Mouse (Mus musculus): Measurements from ENCODE around the gene Gm49383. TPM values are rescaled to one million over a fixed set of nuclear protein-coding genes. Genes with fewer than 3 reads are reported as not detected.

The Gm49383 gene
- polyA plus RNA-seq (2016; fragmentation: Nextera tagmentation; extraction: Ambion mirVana), result 21.4 and 24.7 TPM in 2 replicates

DNA sequence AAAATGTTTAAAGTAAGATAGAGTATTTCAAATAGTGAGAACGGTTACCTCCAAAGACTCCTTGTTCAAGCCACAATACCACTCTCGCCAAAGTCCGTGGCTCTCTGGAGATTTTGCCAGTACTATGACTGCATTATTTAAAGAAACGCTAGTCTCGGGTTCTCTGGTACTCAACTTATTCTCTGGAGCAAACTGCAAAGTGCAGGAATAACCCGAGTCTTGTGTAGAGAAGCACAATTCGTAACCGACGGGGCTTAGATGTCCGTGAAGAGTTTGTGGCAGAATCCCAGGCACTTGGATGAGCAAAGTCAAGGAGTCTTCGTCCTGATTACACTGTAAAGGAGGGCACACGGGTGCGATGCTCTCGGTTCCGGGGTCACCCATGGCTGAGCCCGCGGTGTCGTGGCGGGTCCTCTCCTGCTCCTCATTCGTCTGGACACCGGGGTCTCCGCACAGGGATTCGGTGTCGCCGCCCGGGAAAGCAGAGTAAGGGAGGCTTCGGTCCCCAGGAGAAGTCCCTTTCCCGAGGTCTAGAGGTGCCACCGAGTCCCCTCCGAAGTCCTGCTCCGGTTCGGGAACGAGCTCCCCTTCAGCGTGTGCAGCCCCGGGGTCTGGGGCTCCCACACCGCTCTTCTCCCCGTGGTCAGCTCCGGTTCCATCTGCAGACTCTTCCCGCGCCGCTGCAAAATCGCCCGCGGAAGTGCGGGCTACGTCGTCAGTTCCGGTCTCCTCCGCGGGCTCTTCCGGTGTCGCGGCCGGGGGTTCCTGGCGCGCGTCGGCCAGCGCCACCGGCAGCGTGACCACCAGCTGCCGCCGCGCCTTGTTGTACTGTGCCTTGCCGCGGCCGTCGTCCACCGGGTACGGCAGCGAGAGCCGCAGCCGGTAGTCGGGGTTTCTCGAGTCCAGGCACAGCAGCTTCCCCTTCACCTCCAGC is at the start of gene Gm49383:
Gm49383 (minus strand) TSS at position 661 of the 934 bp plus-strand sequence.
- Histone ChIP-seq H3K27me3 (no peaks in the 10 kb centered on the region), H3K9ac (peak within 1 kb of the TSS; percentile 87), H3K4me1 (peaks cover 23% of the 10 kb centered on the region), H3K9me3 (replicated peaks) (no peaks in the 10 kb centered on the region), H3K27ac (peak within 1 kb of the TSS; percentile 93), H3K36me3 (peaks cover 18% of the 10 kb centered on the region), H3K4me3 (peak within 1 kb of the TSS; percentile 83), H3K4me2 (replicated peaks) (peak within 1 kb of the TSS; percentile 95)
- peak; percentile 83 for ATAC-seq (ENCODE audit: low FRiP score)
- under 1% methylated on average over 73 of the region's 75 CpGs for WGBS

DNA sequence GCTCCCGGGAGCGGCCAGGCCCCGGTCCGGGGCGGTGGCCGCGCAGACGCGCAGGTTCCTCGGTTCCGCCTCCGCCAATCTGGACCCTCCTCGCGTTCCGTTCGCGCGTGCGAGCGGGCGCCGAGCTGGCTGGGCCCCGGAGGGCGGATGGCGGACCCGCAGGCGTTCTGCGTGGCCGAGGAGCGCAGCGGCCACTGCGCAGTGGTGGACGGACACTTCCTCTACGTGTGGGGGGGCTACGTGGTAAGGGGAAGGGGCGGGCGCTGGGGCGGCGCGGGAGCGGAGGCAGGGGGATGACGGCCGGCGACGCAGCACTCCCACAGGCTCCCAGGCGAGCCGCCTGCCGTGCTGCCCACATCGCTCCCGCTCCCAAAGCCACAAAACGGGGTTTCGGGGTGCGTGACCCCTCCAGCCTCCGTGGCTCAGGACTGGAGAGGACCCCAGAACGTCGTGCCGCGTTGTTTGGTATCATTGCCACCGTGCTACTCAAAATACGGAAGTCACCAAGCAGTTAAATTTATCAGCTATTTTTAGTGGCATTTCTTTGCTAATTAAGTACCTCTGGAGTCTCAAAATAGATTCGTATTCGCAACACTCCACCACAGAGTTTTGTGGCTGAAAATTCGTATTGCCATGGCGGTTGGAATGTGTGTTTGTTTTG is 45.0 kb upstream of the Gm49383 start:
- H3K9me3 ChIP-seq (replicated peaks), result no peaks in the 10 kb centered on the region
- H3K27me3 ChIP-seq, result no peaks in the 10 kb centered on the region
- H3K27ac ChIP-seq, result peak overlapping the region; percentile 84
- peak overlapping the region; percentile 63 for H3K4me2 ChIP-seq (replicated peaks)
- under 1% methylated on average over 64 of the region's 64 CpGs for WGBS
- no peaks in the 10 kb centered on the region for H3K36me3 ChIP-seq
- peak overlapping the region; percentile 90 for H3K9ac ChIP-seq
- H3K4me3 ChIP-seq, result peak overlapping the region; percentile 71
- ATAC-seq (ENCODE audit: low FRiP score), result peak; percentile 94
- H3K4me1 ChIP-seq, result 0 out of 2 replicates have a peak, but pooled peaks cover 7% of the 10 kb centered on the region

DNA sequence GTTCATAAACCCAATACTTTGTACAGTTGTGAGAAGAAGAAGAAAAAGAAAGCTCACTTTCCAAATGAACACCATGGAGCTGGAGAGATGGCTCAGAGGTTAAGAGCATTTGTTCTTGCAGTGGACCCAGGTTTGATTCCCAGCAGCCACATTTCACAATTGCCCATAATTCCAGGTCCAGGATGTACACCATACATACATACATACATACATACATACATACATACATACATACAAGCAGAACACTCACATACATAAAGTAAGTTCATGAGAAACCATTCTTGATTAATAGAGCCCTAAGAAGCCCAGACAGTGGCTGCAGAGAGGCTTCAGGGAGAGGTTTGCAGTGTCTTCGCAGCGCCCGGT is 44.5 kb upstream of the Gm49383 start:
- H3K4me3 ChIP-seq, result peak overlapping the region; percentile 71
- ATAC-seq (ENCODE audit: low FRiP score), result no peak
- no peaks in the 10 kb centered on the region for H3K27me3 ChIP-seq
- peak overlapping the region; percentile 63 for H3K4me2 ChIP-seq (replicated peaks)
- H3K36me3 ChIP-seq, result no peaks in the 10 kb centered on the region
- H3K9ac ChIP-seq, result peak overlapping the region; percentile 90
- no peaks in the 10 kb centered on the region for H3K9me3 ChIP-seq (replicated peaks)
- H3K27ac ChIP-seq, result peak overlapping the region; percentile 84
- WGBS, result 0% methylated on average over 3 of the region's 3 CpGs
- H3K4me1 ChIP-seq, result 0 out of 2 replicates have a peak, but pooled peaks cover 7% of the 10 kb centered on the region

DNA sequence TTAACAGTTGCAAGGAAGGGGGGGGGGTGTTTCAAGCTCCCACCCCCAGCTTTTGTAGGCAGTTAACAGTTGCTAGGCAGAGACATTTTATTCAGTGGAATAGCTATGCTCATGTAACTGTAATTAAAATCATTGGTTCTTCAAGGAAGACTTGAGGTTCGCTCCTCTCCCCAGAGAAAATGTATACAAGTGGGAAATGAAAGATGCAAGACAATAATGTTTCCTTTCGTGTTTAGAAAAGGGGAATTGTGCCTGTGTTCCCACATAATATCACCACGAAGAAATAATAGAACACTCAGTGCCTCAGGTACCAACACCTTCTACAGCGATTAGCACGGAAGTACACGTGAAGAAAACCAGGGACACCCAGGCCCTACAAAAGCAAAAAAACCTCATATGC is 44.0 kb upstream of the Gm49383 start, which contains the start of gene Klhdc1:
Klhdc1 (plus strand) TSS at position 301 of the 400 bp plus-strand sequence.
- no peaks in the 10 kb centered on the region for H3K9me3 ChIP-seq (replicated peaks)
- H3K4me2 ChIP-seq (replicated peaks), result peak within 1 kb of the TSS; percentile 63
- H3K27me3 ChIP-seq, result no peaks in the 10 kb centered on the region
- H3K4me1 ChIP-seq, result 0 out of 2 replicates have a peak, but pooled peaks cover 7% of the 10 kb centered on the region
- no peaks in the 10 kb centered on the region for H3K36me3 ChIP-seq
- 72% methylated on average over 6 of the region's 6 CpGs for WGBS
- H3K9ac ChIP-seq, result peak within 1 kb of the TSS; percentile 90
- H3K27ac ChIP-seq, result peak within 1 kb of the TSS; percentile 84
- H3K4me3 ChIP-seq, result peak within 1 kb of the TSS; percentile 71
- ATAC-seq (ENCODE audit: low FRiP score), result no peak

DNA sequence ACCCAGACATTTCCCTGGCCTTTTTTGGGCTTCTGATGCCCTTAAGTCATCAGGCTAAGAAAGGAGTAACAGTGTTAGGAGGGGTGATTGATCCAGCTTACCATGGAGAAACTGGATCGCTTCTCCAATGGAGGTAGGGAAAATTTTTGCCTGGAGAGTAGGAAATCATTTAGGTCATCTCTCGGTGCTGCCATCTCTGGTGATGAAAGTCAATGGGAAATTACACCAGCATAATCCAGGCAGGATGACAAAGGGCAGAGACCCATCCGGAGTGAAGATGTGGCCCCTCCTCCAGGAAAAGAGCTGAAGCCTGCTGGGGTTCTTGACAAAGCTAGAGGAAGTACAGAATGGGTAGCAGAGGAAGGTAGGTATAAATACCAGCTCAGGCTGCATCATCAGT is 41.4 kb upstream of the Gm49383 start:
- Histone ChIP-seq H3K9me3 (replicated peaks) (no peaks in the 10 kb centered on the region), H3K27me3 (no peaks in the 10 kb centered on the region), H3K4me2 (replicated peaks) (no peak overlapping the region), H3K9ac (no peak overlapping the region), H3K4me3 (no peak overlapping the region), H3K27ac (no peak overlapping the region), H3K36me3 (no peaks in the 10 kb centered on the region), H3K4me1 (0 out of 2 replicates have a peak, but pooled peaks cover 7% of the 10 kb centered on the region)
- 47% methylated on average over 3 of the region's 3 CpGs for WGBS
- ATAC-seq (ENCODE audit: low FRiP score), result no peak

DNA sequence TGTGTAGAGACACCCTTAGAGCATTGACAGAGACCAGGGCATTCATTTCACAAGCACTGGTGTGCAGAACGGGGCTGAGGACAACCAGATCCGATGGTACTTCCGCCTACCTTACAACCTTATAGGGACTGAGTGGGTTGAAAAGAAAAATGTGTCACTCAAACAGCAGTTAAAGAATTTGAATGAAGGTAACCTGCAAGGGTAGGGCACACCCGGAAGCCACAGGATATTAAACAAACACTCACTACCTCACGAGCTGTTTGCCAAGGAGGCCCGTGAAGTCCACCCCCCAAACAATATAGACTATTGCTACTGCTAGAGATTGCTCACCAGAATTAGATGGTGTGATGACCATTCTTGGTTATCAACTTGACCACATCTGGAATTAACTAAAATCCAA is 38.9 kb upstream of the Gm49383 start:
- no peaks in the 10 kb centered on the region for H3K36me3 ChIP-seq
- H3K4me2 ChIP-seq (replicated peaks), result no peak overlapping the region
- H3K4me1 ChIP-seq, result 0 out of 2 replicates have a peak, but pooled peaks cover 2% of the 10 kb centered on the region
- ATAC-seq (ENCODE audit: low FRiP score), result no peak
- H3K9me3 ChIP-seq (replicated peaks), result no peaks in the 10 kb centered on the region
- no peaks in the 10 kb centered on the region for H3K27me3 ChIP-seq
- H3K27ac ChIP-seq, result no peak overlapping the region
- 95% methylated on average over 6 of the region's 6 CpGs for WGBS
- no peak overlapping the region for H3K9ac ChIP-seq
- H3K4me3 ChIP-seq, result no peak overlapping the region

DNA sequence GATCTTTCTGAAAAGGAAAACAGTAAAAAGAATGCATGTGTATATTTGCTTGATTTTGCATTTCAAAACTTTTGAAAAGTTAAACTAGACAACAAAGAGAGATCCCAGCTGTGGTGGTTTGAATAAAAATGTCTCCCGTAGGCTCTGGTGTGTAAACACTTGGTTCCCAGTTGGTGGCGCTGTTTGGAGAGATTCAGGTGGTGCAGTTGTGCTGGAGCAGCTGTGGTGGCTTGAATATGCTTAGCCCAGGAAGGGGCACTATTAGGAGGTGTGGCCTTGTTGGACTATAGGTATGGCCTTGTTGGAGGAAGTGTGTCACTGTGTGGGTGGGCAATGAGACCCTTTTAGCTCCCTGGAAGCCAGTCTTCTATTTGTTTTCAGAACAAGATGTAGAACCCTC is 32.3 kb upstream of the Gm49383 start:
- Histone ChIP-seq H3K9ac (no peak overlapping the region), H3K36me3 (no peaks in the 10 kb centered on the region), H3K4me1 (no peaks in the 10 kb centered on the region; the same call in 1 of the 2 replicates), H3K27ac (no peak overlapping the region), H3K4me2 (replicated peaks) (no peak overlapping the region), H3K9me3 (replicated peaks) (no peaks in the 10 kb centered on the region), H3K27me3 (no peaks in the 10 kb centered on the region), H3K4me3 (no peak overlapping the region)
- 68% methylated on average over 2 of the region's 2 CpGs for WGBS
- ATAC-seq (ENCODE audit: low FRiP score), result no peak

DNA sequence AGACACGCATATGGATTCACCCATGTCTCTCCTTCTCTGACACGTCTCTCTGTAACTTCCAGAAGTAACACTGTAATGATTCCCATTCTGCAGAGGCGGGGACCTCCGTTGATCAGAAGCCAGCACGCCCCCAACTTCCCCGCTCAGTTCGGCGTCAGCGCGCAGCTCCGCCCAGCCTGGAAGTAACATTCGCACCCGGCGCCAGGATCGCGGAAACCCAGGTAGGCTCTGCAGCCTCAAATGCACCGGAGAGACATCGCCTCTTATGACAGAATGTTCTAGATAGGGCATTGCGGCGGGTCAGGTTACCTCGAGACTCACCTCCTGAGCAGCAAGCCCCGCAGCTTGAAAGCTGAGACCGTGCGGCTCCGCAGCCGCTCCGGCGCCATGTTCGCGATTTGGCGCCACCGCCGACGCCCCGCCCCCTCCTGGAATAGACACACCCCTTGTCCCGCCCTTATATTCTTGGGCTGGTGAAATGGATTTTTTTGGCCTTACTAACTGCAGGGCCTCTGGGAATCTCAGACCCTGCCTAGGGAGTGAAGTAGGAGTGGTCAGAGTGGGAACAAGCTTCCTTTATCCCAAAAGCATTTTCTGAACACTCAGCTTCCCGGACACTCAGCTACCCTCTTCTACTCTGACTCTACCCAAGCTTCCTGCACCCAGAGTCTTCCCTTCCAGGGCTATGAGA is 31.0 kb upstream of the Gm49383 start, which contains the start of gene Pole2:
Pole2 (minus strand) TSS at position 420 of the 691 bp plus-strand sequence.
- Histone ChIP-seq H3K27me3 (no peaks in the 10 kb centered on the region), H3K4me3 (peak within 1 kb of the TSS; percentile 69), H3K9ac (peak within 1 kb of the TSS; percentile 56), H3K4me1 (no peaks in the 10 kb centered on the region; the same call in 1 of the 2 replicates), H3K36me3 (no peaks in the 10 kb centered on the region), H3K9me3 (replicated peaks) (no peaks in the 10 kb centered on the region), H3K4me2 (replicated peaks) (peak within 1 kb of the TSS; percentile 59), H3K27ac (peak within 1 kb of the TSS; percentile 78)
- ATAC-seq (ENCODE audit: low FRiP score), result peak; percentile 94
- 1% methylated on average over 37 of the region's 37 CpGs for WGBS

DNA sequence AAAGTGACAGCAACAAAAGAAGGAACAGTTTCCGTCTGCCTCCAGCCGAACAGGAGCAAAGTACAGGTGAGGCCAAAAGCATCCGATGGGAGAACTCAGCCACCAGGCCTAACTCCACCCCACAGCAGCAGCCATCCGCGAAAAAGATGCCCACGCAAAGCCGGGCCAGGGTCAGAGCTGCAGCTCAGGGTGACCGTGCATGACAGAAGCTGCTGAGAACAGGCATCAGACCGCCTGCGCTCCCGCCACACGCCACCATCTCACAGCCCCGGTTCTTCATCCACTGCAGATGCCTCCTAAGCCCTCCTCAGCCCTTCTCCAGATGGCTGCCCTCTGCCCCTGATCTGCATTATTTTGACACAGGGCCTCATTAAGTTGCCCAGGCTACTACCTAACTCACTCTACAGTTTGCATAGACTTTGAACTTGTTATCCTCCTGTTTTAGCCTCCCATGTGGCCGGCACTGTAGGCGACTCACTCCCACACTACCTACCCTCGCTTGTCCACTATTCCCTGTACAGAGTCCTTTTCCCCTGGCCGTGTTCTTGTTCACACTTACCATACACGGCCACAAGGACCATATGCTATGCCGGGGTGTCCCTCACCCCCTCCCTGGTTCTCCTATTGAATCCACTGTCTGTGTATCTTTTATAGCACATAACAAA is 23.8 kb upstream of the Gm49383 start:
- Histone ChIP-seq H3K9ac (no peak overlapping the region), H3K36me3 (peaks cover 10% of the 10 kb centered on the region), H3K4me3 (no peak overlapping the region), H3K4me1 (no peaks in the 10 kb centered on the region), H3K27me3 (no peaks in the 10 kb centered on the region), H3K4me2 (replicated peaks) (no peak overlapping the region), H3K9me3 (replicated peaks) (no peaks in the 10 kb centered on the region), H3K27ac (no peak overlapping the region)
- WGBS, result 91% methylated on average over 19 of the region's 19 CpGs
- ATAC-seq (ENCODE audit: low FRiP score), result no peak

DNA sequence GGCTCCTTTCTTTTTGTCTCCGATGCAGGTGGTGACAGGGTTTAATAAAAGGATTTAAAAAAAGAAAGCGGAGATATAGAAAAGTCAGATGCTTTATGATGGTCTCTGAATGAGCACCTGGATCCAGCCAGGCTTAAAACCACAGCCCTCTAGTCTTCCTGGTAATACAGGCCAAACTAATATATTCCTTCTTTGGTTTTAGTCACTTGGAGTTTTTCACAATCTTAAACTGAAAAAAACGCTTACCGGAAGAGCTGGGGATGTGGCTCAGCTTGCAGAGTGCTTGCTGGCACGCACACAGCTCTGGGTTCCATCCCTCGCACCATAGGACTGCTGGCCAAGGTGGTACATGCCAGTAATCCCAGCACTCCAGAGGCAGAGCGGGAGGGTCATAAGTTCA is 19.7 kb upstream of the Gm49383 start:
- no peak overlapping the region for H3K9ac ChIP-seq
- H3K36me3 ChIP-seq, result peaks cover 24% of the 10 kb centered on the region
- 97% methylated on average over 7 of the region's 7 CpGs for WGBS
- no peaks in the 10 kb centered on the region for H3K9me3 ChIP-seq (replicated peaks)
- H3K4me1 ChIP-seq, result no peaks in the 10 kb centered on the region
- no peak overlapping the region for H3K4me2 ChIP-seq (replicated peaks)
- H3K27me3 ChIP-seq, result no peaks in the 10 kb centered on the region
- H3K4me3 ChIP-seq, result no peak overlapping the region
- no peak for ATAC-seq (ENCODE audit: low FRiP score)
- no peak overlapping the region for H3K27ac ChIP-seq

DNA sequence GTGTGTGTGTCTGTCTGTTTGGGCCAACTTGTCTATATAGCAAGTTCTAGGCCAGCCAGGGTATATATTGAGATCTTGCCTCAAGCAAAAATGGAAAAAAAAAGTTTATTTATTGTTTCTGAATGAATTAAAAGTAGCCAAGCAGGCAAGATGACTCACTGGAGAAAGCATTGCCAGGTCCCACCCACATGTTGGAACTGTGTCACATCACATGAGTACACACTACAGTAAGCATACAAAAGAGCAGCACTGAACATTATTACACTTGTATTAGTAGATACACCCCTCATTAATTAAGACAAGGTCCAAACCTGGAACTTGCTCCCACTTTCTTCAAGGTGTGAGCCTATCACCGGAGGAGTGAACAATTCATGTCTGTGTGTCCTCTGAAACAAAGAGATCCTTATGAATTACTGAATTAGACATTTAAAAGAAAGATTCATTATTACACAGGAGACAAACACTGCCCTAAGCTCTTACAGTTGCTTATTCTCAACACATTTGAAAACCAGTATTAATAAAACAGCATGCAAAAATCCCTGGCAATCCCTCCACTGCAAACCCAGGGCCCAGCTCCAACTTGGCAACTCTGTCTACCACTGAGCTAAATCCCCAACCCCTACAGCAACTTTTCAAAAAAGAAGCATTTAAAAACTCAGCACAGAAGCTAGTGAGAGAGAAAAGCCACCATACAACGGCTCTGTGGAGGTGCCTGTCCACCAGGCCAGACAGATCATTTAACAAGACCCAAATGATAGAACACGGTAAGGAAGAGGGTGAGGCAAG is 18.3 kb upstream of the Gm49383 start:
- Histone ChIP-seq H3K4me1 (no peaks in the 10 kb centered on the region), H3K9ac (no peak overlapping the region), H3K36me3 (peaks cover 22% of the 10 kb centered on the region), H3K4me2 (replicated peaks) (no peak overlapping the region), H3K27ac (no peak overlapping the region), H3K4me3 (no peak overlapping the region), H3K27me3 (no peaks in the 10 kb centered on the region), H3K9me3 (replicated peaks) (no peaks in the 10 kb centered on the region)
- WGBS, result 92% methylated on average over 3 of the region's 3 CpGs
- ATAC-seq (ENCODE audit: low FRiP score), result no peak
